Mouse (Mus musculus): Measurements from ENCODE around the gene Pak6. TPM values are rescaled to one million over a fixed set of nuclear protein-coding genes. Genes with fewer than 3 reads are reported as not detected.

Gene Pak6
- polyA plus RNA-seq, 1 experiment, result 0.06 TPM

DNA sequence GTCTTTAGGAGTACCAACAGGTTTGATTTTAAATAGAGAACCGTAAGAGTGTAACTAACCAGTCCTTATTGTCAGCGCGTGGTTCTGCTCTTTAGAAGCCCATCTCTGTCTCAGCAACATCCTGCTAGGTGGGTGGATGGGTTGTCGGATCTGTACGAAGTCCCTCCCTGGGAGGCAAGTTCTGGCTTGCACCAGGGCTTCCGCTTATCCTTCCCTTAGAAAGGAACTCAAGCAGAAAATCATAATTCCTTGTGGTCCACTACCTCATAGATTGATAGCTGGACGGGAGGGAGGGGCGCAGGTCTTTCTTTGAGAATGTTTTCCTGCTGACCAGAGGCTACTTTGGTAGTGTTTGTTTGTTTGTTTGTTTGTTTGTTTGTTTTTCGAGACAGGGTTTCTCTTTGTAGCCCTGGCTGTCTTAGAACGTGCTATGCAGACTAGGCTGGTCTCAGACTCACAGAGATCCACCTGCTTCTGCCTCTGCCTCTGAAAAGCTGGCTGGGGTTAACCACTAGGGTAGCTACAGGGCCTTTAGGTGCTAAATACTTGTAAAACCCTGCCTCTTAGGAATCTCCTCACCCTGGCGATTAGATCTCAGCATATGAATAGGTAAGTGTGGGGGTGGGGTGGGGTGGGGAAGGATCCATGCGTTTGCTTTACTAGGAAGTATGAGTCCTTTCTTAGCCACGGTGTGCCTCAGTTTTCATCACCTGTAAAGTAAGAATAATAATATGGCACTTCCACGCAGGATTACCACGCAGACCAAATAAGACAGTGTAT, 10.8 kb downstream of the Pak6 start:
- Histone ChIP-seq H3K27me3 (ENCODE audit: control insufficient read depth, insufficient read depth, insufficient read length) (peaks cover 29% of the 10 kb centered on the region), H3K79me2 (ENCODE audit: control insufficient read depth, insufficient read depth) (no peaks in the 10 kb centered on the region), H3K36me3 (ENCODE audit: control insufficient read depth, insufficient read depth) (no peaks in the 10 kb centered on the region), H3ac (ENCODE audit: control insufficient read depth, insufficient read length) (no peak overlapping the region), H3K4me2 (ENCODE audit: low read depth) (no peak overlapping the region), H3K4me3 (no peak overlapping the region)
- TF ChIP-seq USF1 (IDR thresholded peaks at IDR 0.05; ENCODE audit: low read depth) (no peak), MYOD1 (IDR thresholded peaks at IDR 0.05; ENCODE audit: control insufficient read depth in 1 of 3, insufficient read length in 2 of 3, low read depth in 2 of 3) (no peak), POLR2A (IDR thresholded peaks at IDR 0.05; ENCODE audit: insufficient read length, low read depth) (no peak), MAX (IDR thresholded peaks at IDR 0.05; ENCODE audit: low read depth) (no peak), TCF3 (IDR thresholded peaks at IDR 0.05; ENCODE audit: insufficient read length, low read depth) (no peak), REST (IDR thresholded peaks at IDR 0.05; ENCODE audit: insufficient read depth, insufficient read length) (no peak), TCF12 (IDR thresholded peaks at IDR 0.05; ENCODE audit: insufficient read depth, poor library complexity, severe bottlenecking) (no peak), CEBPB (IDR thresholded peaks at IDR 0.05; ENCODE audit: insufficient read depth, poor library complexity, severe bottlenecking) (no peak), MYOG (IDR thresholded peaks at IDR 0.05; ENCODE audit: control insufficient read depth in 1 of 3, insufficient read depth in 1 of 3, insufficient read length in 2 of 3, low read depth in 2 of 3) (no peak), POLR2AphosphoS2 (IDR thresholded peaks at IDR 0.05; ENCODE audit: insufficient read length, low read depth) (no peak), E2F4 (IDR thresholded peaks at IDR 0.05; ENCODE audit: insufficient read depth) (no peak), SRF (IDR thresholded peaks at IDR 0.05; ENCODE audit: control insufficient read depth, insufficient read length, low read depth) (no peak)

DNA sequence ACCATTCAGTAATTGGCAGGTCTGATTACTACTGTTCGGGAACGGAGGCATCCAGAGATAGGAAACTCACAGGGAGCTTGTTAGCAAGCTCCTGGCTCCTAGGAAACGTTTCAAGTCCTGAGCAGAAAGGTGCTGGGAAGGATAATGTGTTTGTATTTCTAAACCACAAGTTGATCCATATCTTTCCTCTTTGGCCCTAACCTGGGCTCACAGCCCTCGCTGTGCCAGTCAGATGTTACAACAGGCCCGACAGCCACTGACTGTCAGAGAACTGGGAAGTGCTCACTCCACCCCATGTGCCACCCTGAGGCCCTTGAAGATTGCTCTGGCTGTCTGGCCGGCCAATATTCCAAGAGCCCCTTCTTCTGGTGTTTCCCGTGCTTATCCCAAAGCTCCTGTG, 11.4 kb downstream of the Pak6 start:
- TF ChIP-seq CEBPB (IDR thresholded peaks at IDR 0.05; ENCODE audit: insufficient read depth, poor library complexity, severe bottlenecking) (no peak), MYOD1 (IDR thresholded peaks at IDR 0.05; ENCODE audit: control insufficient read depth in 1 of 3, insufficient read length in 2 of 3, low read depth in 2 of 3) (no peak), POLR2AphosphoS2 (IDR thresholded peaks at IDR 0.05; ENCODE audit: insufficient read length, low read depth) (no peak), MAX (IDR thresholded peaks at IDR 0.05; ENCODE audit: low read depth) (no peak), E2F4 (IDR thresholded peaks at IDR 0.05; ENCODE audit: insufficient read depth) (no peak), MYOG (IDR thresholded peaks at IDR 0.05; ENCODE audit: control insufficient read depth in 1 of 3, insufficient read depth in 1 of 3, insufficient read length in 2 of 3, low read depth in 2 of 3) (no peak), SRF (IDR thresholded peaks at IDR 0.05; ENCODE audit: control insufficient read depth, insufficient read length, low read depth) (no peak), REST (IDR thresholded peaks at IDR 0.05; ENCODE audit: insufficient read depth, insufficient read length) (no peak), USF1 (IDR thresholded peaks at IDR 0.05; ENCODE audit: low read depth) (no peak), TCF3 (IDR thresholded peaks at IDR 0.05; ENCODE audit: insufficient read length, low read depth) (no peak), TCF12 (IDR thresholded peaks at IDR 0.05; ENCODE audit: insufficient read depth, poor library complexity, severe bottlenecking) (no peak), POLR2A (IDR thresholded peaks at IDR 0.05; ENCODE audit: insufficient read length, low read depth) (no peak)
- Histone ChIP-seq H3K36me3 (ENCODE audit: control insufficient read depth, insufficient read depth) (no peaks in the 10 kb centered on the region), H3ac (ENCODE audit: control insufficient read depth, insufficient read length) (no peak overlapping the region), H3K4me3 (no peak overlapping the region), H3K79me2 (ENCODE audit: control insufficient read depth, insufficient read depth) (no peaks in the 10 kb centered on the region), H3K27me3 (ENCODE audit: control insufficient read depth, insufficient read depth, insufficient read length) (peaks cover 29% of the 10 kb centered on the region), H3K4me2 (ENCODE audit: low read depth) (no peak overlapping the region)

DNA sequence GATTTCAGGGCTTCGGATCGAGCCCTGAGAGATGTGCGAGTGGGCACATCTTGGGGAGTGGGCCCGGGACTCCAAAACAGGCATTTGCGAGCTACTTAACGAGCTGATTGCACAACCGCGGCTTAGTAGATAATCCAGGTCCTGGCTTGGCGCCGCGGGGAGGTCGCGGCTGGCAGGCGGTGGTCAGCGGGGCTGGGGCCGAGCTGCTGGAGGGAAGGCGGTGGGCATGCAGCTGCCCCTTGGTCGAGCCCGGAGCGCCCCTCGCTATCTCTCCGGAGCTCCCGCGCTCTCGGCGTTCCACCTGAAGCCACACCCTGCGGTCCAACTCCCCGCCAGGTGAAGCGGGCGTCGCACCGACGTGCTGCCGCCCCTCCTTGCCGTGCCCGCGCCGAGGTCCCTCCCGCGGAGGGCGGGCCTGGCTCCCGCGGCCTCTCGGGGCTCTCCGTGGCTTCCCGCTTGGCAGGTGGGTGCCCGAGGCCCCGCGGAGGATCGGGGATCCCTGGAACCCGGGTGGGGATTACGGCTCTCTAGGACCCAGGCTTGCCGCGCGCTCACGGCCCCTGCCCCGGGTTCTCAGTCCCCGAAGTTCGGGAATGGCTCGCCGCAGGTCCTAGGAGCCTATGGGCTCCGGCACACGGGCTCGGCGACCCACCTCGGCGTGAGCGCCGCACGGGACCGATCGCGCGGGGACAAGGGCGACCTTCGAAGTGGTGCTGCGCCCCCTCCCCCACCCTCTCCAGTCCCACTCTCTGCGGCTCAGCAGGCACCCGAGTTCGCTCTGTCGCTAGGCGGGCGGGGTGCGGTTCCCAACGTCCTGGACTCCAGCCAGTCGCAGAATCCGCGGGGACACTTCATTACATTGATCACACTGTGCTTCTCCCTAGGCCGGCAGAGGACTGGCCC, 14.0 kb downstream of the Pak6 start:
- H3K4me3 ChIP-seq, result no peak overlapping the region
- peaks cover 29% of the 10 kb centered on the region for H3K27me3 ChIP-seq (ENCODE audit: control insufficient read depth, insufficient read depth, insufficient read length)

DNA sequence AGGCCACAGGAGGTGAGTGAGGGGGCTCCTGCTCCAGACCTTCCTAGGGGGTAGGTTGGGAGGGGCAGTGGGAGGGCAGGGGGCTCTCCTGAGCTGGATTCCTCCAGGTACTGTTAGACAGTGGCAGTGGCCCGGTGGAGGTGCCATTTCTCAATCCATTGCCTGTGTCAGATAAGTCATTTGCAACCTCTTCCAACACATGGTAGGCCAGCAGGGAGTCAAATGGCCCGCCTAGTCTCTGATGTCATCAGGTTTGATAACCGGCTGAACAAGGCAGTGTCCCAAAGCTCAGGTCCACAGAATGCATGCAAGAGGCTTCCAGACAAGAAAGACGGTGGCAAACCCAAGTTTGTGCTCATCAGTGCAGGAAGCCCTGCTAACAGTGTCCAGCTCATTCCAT, 14.7 kb downstream of the Pak6 start:
- Histone ChIP-seq H3K4me2 (ENCODE audit: low read depth) (no peak overlapping the region), H3ac (ENCODE audit: control insufficient read depth, insufficient read length) (no peak overlapping the region), H3K27me3 (ENCODE audit: control insufficient read depth, insufficient read depth, insufficient read length) (peaks cover 29% of the 10 kb centered on the region), H3K79me2 (ENCODE audit: control insufficient read depth, insufficient read depth) (no peaks in the 10 kb centered on the region), H3K36me3 (ENCODE audit: control insufficient read depth, insufficient read depth) (no peaks in the 10 kb centered on the region), H3K4me3 (no peak overlapping the region)
- no peak for TF ChIP-seq CEBPB (IDR thresholded peaks at IDR 0.05; ENCODE audit: insufficient read depth, poor library complexity, severe bottlenecking)
- TF ChIP-seq MAX (IDR thresholded peaks at IDR 0.05; ENCODE audit: low read depth), result no peak
- TF ChIP-seq E2F4 (IDR thresholded peaks at IDR 0.05; ENCODE audit: insufficient read depth), result no peak
- no peak for TF ChIP-seq REST (IDR thresholded peaks at IDR 0.05; ENCODE audit: insufficient read depth, insufficient read length)
- TF ChIP-seq MYOD1 (IDR thresholded peaks at IDR 0.05; ENCODE audit: control insufficient read depth in 1 of 3, insufficient read length in 2 of 3, low read depth in 2 of 3), result no peak
- TF ChIP-seq TCF12 (IDR thresholded peaks at IDR 0.05; ENCODE audit: insufficient read depth, poor library complexity, severe bottlenecking), result no peak
- no peak for TF ChIP-seq POLR2AphosphoS2 (IDR thresholded peaks at IDR 0.05; ENCODE audit: insufficient read length, low read depth)
- TF ChIP-seq SRF (IDR thresholded peaks at IDR 0.05; ENCODE audit: control insufficient read depth, insufficient read length, low read depth), result no peak
- TF ChIP-seq POLR2A (IDR thresholded peaks at IDR 0.05; ENCODE audit: insufficient read length, low read depth), result no peak
- TF ChIP-seq USF1 (IDR thresholded peaks at IDR 0.05; ENCODE audit: low read depth), result no peak
- no peak for TF ChIP-seq TCF3 (IDR thresholded peaks at IDR 0.05; ENCODE audit: insufficient read length, low read depth)
- no peak for TF ChIP-seq MYOG (IDR thresholded peaks at IDR 0.05; ENCODE audit: control insufficient read depth in 1 of 3, insufficient read depth in 1 of 3, insufficient read length in 2 of 3, low read depth in 2 of 3)

More for the DNA sequence above, 14.0 kb downstream of the Pak6 start:
- TF ChIP-seq MYOD1 (IDR thresholded peaks at IDR 0.05; ENCODE audit: control insufficient read depth in 1 of 3, insufficient read length in 2 of 3, low read depth in 2 of 3) (no peak), TCF12 (IDR thresholded peaks at IDR 0.05; ENCODE audit: insufficient read depth, poor library complexity, severe bottlenecking) (no peak), POLR2AphosphoS2 (IDR thresholded peaks at IDR 0.05; ENCODE audit: insufficient read length, low read depth) (no peak), SRF (IDR thresholded peaks at IDR 0.05; ENCODE audit: control insufficient read depth, insufficient read length, low read depth) (no peak), POLR2A (IDR thresholded peaks at IDR 0.05; ENCODE audit: insufficient read length, low read depth) (no peak), REST (IDR thresholded peaks at IDR 0.05; ENCODE audit: insufficient read depth, insufficient read length) (no peak), MAX (IDR thresholded peaks at IDR 0.05; ENCODE audit: low read depth) (no peak), CEBPB (IDR thresholded peaks at IDR 0.05; ENCODE audit: insufficient read depth, poor library complexity, severe bottlenecking) (no peak), TCF3 (IDR thresholded peaks at IDR 0.05; ENCODE audit: insufficient read length, low read depth) (no peak), MYOG (IDR thresholded peaks at IDR 0.05; ENCODE audit: control insufficient read depth in 1 of 3, insufficient read depth in 1 of 3, insufficient read length in 2 of 3, low read depth in 2 of 3) (no peak), USF1 (IDR thresholded peaks at IDR 0.05; ENCODE audit: low read depth) (no peak), E2F4 (IDR thresholded peaks at IDR 0.05; ENCODE audit: insufficient read depth) (no peak)
- Histone ChIP-seq H3K4me2 (ENCODE audit: low read depth) (no peak overlapping the region), H3ac (ENCODE audit: control insufficient read depth, insufficient read length) (no peak overlapping the region), H3K36me3 (ENCODE audit: control insufficient read depth, insufficient read depth) (no peaks in the 10 kb centered on the region), H3K79me2 (ENCODE audit: control insufficient read depth, insufficient read depth) (no peaks in the 10 kb centered on the region)
